Mouse (Mus musculus): ENCODE measurements around the gene Olfr1392. TPM values are rescaled to one million over a fixed set of nuclear protein-coding genes. Genes with fewer than 3 reads are reported as not detected.

Olfr1392 gene
- total and polyA plus RNA-seq, 3 experiments, result not detected

GRCm38 (mm10) chr11:49237532-49237931, 47.5 kb upstream of the Olfr1392 start:
- peak overlapping the region; percentile 49 for H3K27ac ChIP-seq (ENCODE audit: insufficient read depth, low read depth)

GRCm38 (mm10) chr11:49240310-49240709, 44.8 kb upstream of the Olfr1392 start:
- DNase-seq (ENCODE audit: extremely low read depth), result no peak
- Histone ChIP-seq H3K27ac (ENCODE audit: insufficient read depth, low read depth) (no peak overlapping the region), H3K4me1 (ENCODE audit: control insufficient read depth in 1 of 2, insufficient read depth in 2 of 2) (peaks cover 8 to 65% of the 10 kb centered on the region in 2 experiments; a peak in 3 of 4 replicates), H3K27me3 (replicated peaks) (no peaks in the 10 kb centered on the region), H3K4me2 (ENCODE audit: insufficient read depth, low read depth, poor library complexity, severe bottlenecking) (no peak overlapping the region), H3K9ac (ENCODE audit: insufficient read depth, low read depth) (no peak overlapping the region), H3K4me3 (replicated peaks in 1 of 3; ENCODE audit: low read depth in 2 of 3, low read length in 2 of 3, poor library complexity in 1 of 3) (no peak overlapping the region), H3K36me3 (replicated peaks in 1 of 2; ENCODE audit: control insufficient read depth in 1 of 2, insufficient read depth in 1 of 2, low read length in 1 of 2) (no peaks in the 10 kb centered on the region), H3K9me3 (replicated peaks; ENCODE audit: low read length) (no peaks in the 10 kb centered on the region), H3K79me2 (replicated peaks; ENCODE audit: control insufficient read depth, extremely low read depth, insufficient read depth, poor library complexity, severe bottlenecking) (peaks cover 3% of the 10 kb centered on the region; the same call in 1 of the 2 replicates)
- TF ChIP-seq MAZ (IDR thresholded peaks at IDR 0.05; ENCODE audit: low read depth, low read length) (no peak), ZKSCAN1 (IDR thresholded peaks at IDR 0.05; ENCODE audit: borderline replicate concordance, low read depth, low read length) (no peak), POLR2A (IDR thresholded peaks at IDR 0.05; ENCODE audit: low read depth, low read length) (no peak), JUN (IDR thresholded peaks at IDR 0.05; ENCODE audit: insufficient read depth, low read depth, low read length) (no peak)
- in situ Hi-C loops (cut with MboI; ENCODE audit: low pct_ligation_motif_present, low pct_unique_long_range_greater_than_20kb, low sequenced_read_pairs), result loop anchor here (5.0 kb wide), 1 partner anchor 368 kb away; the partner anchor contains the start of gene Irgm1
- dilution Hi-C loops (cut with MboI; ENCODE audit: extremely low pct_ligation_motif_present, extremely low pct_unique_long_range_greater_than_20kb, low sequenced_read_pairs), result no loop called here

More at GRCm38 (mm10) chr11:49237532-49237931, 47.5 kb upstream of the Olfr1392 start:
- Histone ChIP-seq H3K9me3 (replicated peaks; ENCODE audit: low read length) (no peaks in the 10 kb centered on the region), H3K36me3 (replicated peaks in 1 of 2; ENCODE audit: control insufficient read depth in 1 of 2, insufficient read depth in 1 of 2, low read length in 1 of 2) (no peaks in the 10 kb centered on the region), H3K4me2 (ENCODE audit: insufficient read depth, low read depth, poor library complexity, severe bottlenecking) (peak overlapping the region; percentile 40), H3K27me3 (replicated peaks) (no peaks in the 10 kb centered on the region), H3K4me1 (ENCODE audit: control insufficient read depth in 1 of 2, insufficient read depth in 2 of 2) (peaks cover 8 to 53% of the 10 kb centered on the region in 2 experiments; a peak in 3 of 4 replicates), H3K4me3 (replicated peaks in 1 of 3; ENCODE audit: low read depth in 2 of 3, low read length in 2 of 3, poor library complexity in 1 of 3) (no peak overlapping the region), H3K9ac (ENCODE audit: insufficient read depth, low read depth) (peak overlapping the region; percentile 44), H3K79me2 (replicated peaks; ENCODE audit: control insufficient read depth, extremely low read depth, insufficient read depth, poor library complexity, severe bottlenecking) (no peaks in the 10 kb centered on the region)
- no peak for DNase-seq (ENCODE audit: extremely low read depth)
- in situ Hi-C loops (cut with MboI; ENCODE audit: low pct_ligation_motif_present, low pct_unique_long_range_greater_than_20kb, low sequenced_read_pairs), result no loop called here
- dilution Hi-C loops (cut with MboI; ENCODE audit: extremely low pct_ligation_motif_present, extremely low pct_unique_long_range_greater_than_20kb, low sequenced_read_pairs), result no loop called here
- TF ChIP-seq PAX5 (IDR thresholded peaks at IDR 0.05; ENCODE audit: low read length) (no peak), MAZ (IDR thresholded peaks at IDR 0.05; ENCODE audit: low read depth, low read length) (no peak), ZKSCAN1 (IDR thresholded peaks at IDR 0.05; ENCODE audit: borderline replicate concordance, low read depth, low read length) (no peak), EP300 (IDR thresholded peaks at IDR 0.05; ENCODE audit: low read length) (peak; percentile 76; the same call in 1 of the 2 replicates), ETS1 (conservative IDR thresholded peaks at IDR 0.05; ENCODE audit: low read depth, low read length) (no peak), JUN (IDR thresholded peaks at IDR 0.05; ENCODE audit: insufficient read depth, low read depth, low read length) (no peak), KAT2A (IDR thresholded peaks at IDR 0.05; ENCODE audit: insufficient replicate concordance, low read length) (no peak), IRF4 (IDR thresholded peaks at IDR 0.05; ENCODE audit: low read depth, low read length) (peak; percentile 76), SIN3A (IDR thresholded peaks at IDR 0.05; ENCODE audit: low read length) (no peak), TBP (conservative IDR thresholded peaks at IDR 0.05; ENCODE audit: low read depth, low read length) (peak; percentile 71), POLR2A (IDR thresholded peaks at IDR 0.05; ENCODE audit: low read depth, low read length) (no peak), HCFC1 (IDR thresholded peaks at IDR 0.05; ENCODE audit: low read depth, low read length) (no peak)
